Mouse (Mus musculus): ENCODE data around the gene Gtf2h2. TPM values are rescaled to one million over a fixed set of nuclear protein-coding genes. Genes with fewer than 3 reads are reported as not detected.
"Not testable (repeated sequence)": the region's sequence is repeated elsewhere in the genome, so short reads cannot be mapped to it uniquely, and the experiment has no call there.

Gtf2h2 gene
- polyA plus RNA-seq, 1 experiment from 2014 or later, result 81.1 TPM

GRCm38 (mm10) chr13:100495337-100495736, 3.0 kb upstream of the Gtf2h2 start:
- Histone ChIP-seq H3K4me2 (ENCODE audit: low read length) (no peak overlapping the region), H3K4me3 (replicated peaks; ENCODE audit: low read depth, low read length) (no peak overlapping the region), H3K9ac (replicated peaks; ENCODE audit: low read length) (no peak overlapping the region), H3K36me3 (ENCODE audit: control insufficient read depth, insufficient read depth, low read length) (no peaks in the 10 kb centered on the region), H3K27me3 (ENCODE audit: control insufficient read depth, insufficient read depth, low read length) (no peaks in the 10 kb centered on the region), H3K27ac (replicated peaks; ENCODE audit: low read depth, low read length) (no peak overlapping the region), H3K4me1 (ENCODE audit: control insufficient read depth, insufficient read depth, low read length) (peaks cover 5% of the 10 kb centered on the region; the same call in 1 of the 2 replicates), H3K9me3 (ENCODE audit: control insufficient read depth, low read length) (no peaks in the 10 kb centered on the region)
- ATAC-seq (ENCODE audit: low FRiP score, low TSS enrichment) (no peak), DNase-seq (no peak)
- WGBS, result 86% methylated on average over 4 of the region's 4 CpGs

- not testable (repeated sequence) for H3K4me3 ChIP-seq (replicated peaks; ENCODE audit: low read depth, low read length); H3K9ac ChIP-seq (replicated peaks; ENCODE audit: low read length); DNase-seq; H3K27ac ChIP-seq (replicated peaks; ENCODE audit: low read depth, low read length); H3K4me1 ChIP-seq (ENCODE audit: control insufficient read depth, insufficient read depth, low read length); ATAC-seq (ENCODE audit: low FRiP score, low TSS enrichment); H3K27me3 ChIP-seq (ENCODE audit: control insufficient read depth, insufficient read depth, low read length); H3K9me3 ChIP-seq (ENCODE audit: control insufficient read depth, low read length); H3K4me2 ChIP-seq (ENCODE audit: low read length); H3K36me3 ChIP-seq (ENCODE audit: control insufficient read depth, insufficient read depth, low read length)
- WGBS, result 67% methylated on average over 8 of the region's 8 CpGs
Measured at GRCm38 (mm10) chr13:100494370-100494769, 2.0 kb upstream of the Gtf2h2 start.

- no peak overlapping the region for H3K27ac ChIP-seq (replicated peaks; ENCODE audit: low read depth, low read length)
- no peak for ATAC-seq (ENCODE audit: low FRiP score, low TSS enrichment)
- peaks cover 13% of the 10 kb centered on the region for H3K36me3 ChIP-seq (ENCODE audit: control insufficient read depth, insufficient read depth, low read length)
- H3K9me3 ChIP-seq (ENCODE audit: control insufficient read depth, low read length), result no peaks in the 10 kb centered on the region
- no peak overlapping the region for H3K4me3 ChIP-seq (replicated peaks; ENCODE audit: low read depth, low read length)
- WGBS, result 80% methylated on average over 8 of the region's 8 CpGs
- H3K4me1 ChIP-seq (ENCODE audit: control insufficient read depth, insufficient read depth, low read length), result peaks cover 5% of the 10 kb centered on the region; the same call in 1 of the 2 replicates
- no peaks in the 10 kb centered on the region for H3K27me3 ChIP-seq (ENCODE audit: control insufficient read depth, insufficient read depth, low read length)
- H3K9ac ChIP-seq (replicated peaks; ENCODE audit: low read length), result no peak overlapping the region
- no peak for DNase-seq
- no peak overlapping the region for H3K4me2 ChIP-seq (ENCODE audit: low read length)
Measured at GRCm38 (mm10) chr13:100493313-100493712, 934 bp upstream of the Gtf2h2 start.

DNA sequence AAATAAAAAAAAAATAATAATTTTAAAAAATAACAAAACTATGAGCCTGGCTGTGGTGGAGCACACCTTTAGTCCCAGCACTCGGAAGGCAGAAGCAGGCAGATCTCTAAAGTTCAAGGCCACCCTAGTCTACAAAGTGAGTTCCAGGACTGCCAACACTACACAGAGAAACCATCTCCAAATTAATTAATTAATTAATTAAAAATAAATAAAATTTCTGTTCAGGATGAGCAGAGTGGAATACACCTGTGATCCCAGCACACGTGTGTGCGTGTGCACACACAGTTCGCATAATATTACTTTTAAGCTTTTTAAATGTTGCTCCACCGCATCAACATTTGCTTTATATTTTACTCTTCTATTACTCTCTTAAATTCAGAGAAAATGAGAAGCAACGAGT, 756 bp downstream of the Gtf2h2 start:
- no peak for DNase-seq
- WGBS, result 18% methylated on average over 6 of the region's 6 CpGs
- H3K4me3 ChIP-seq (replicated peaks; ENCODE audit: low read depth, low read length), result peak overlapping the region; percentile 90
- peaks cover 5% of the 10 kb centered on the region; the same call in 1 of the 2 replicates for H3K4me1 ChIP-seq (ENCODE audit: control insufficient read depth, insufficient read depth, low read length)
- H3K27me3 ChIP-seq (ENCODE audit: control insufficient read depth, insufficient read depth, low read length), result no peaks in the 10 kb centered on the region
- no peaks in the 10 kb centered on the region for H3K9me3 ChIP-seq (ENCODE audit: control insufficient read depth, low read length)
- peaks cover 30% of the 10 kb centered on the region for H3K36me3 ChIP-seq (ENCODE audit: control insufficient read depth, insufficient read depth, low read length)
- H3K9ac ChIP-seq (replicated peaks; ENCODE audit: low read length), result peak overlapping the region; percentile 84
- H3K4me2 ChIP-seq (ENCODE audit: low read length), result peak overlapping the region; percentile 64
- ATAC-seq (ENCODE audit: low FRiP score, low TSS enrichment), result no peak
- peak overlapping the region; percentile 88; the same call in 1 of the 2 replicates for H3K27ac ChIP-seq (replicated peaks; ENCODE audit: low read depth, low read length)

DNA sequence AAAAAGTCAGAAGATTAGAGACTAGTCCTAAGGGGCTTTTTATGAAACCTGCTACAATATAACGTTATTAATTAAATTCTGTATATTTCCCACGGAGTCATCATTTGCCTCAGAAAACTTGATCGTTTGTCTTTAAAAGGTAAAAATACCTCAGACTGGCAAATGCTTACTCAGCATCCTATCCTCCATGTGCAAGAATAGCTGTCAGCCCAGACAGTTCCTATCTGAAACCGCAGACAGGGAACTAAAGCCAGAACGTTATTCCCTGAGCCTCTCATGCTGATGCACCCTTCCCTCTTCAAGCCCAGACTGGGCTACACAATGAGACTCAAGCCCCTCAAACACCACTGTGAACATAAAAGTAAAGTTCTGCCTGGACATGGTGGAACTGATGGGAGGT, 2.0 kb downstream of the Gtf2h2 start:
- Histone ChIP-seq H3K4me1 (ENCODE audit: control insufficient read depth, insufficient read depth, low read length) (peaks cover 5% of the 10 kb centered on the region; the same call in 1 of the 2 replicates), H3K9me3 (ENCODE audit: control insufficient read depth, low read length) (no peaks in the 10 kb centered on the region), H3K36me3 (ENCODE audit: control insufficient read depth, insufficient read depth, low read length) (peaks cover 34% of the 10 kb centered on the region), H3K9ac (replicated peaks; ENCODE audit: low read length) (no peak overlapping the region), H3K4me2 (ENCODE audit: low read length) (no peak overlapping the region), H3K27me3 (ENCODE audit: control insufficient read depth, insufficient read depth, low read length) (no peaks in the 10 kb centered on the region), H3K27ac (replicated peaks; ENCODE audit: low read depth, low read length) (no peak overlapping the region), H3K4me3 (replicated peaks; ENCODE audit: low read depth, low read length) (no peak overlapping the region)
- 94% methylated on average over 5 of the region's 5 CpGs for WGBS
- ATAC-seq (ENCODE audit: low FRiP score, low TSS enrichment) (no peak), DNase-seq (no peak)

- Histone ChIP-seq H3K4me1 (ENCODE audit: control insufficient read depth, insufficient read depth, low read length) (no peaks in the 10 kb centered on the region), H3K4me2 (ENCODE audit: low read length) (no peak overlapping the region), H3K27me3 (ENCODE audit: control insufficient read depth, insufficient read depth, low read length) (no peaks in the 10 kb centered on the region), H3K9ac (replicated peaks; ENCODE audit: low read length) (no peak overlapping the region), H3K27ac (replicated peaks; ENCODE audit: low read depth, low read length) (no peak overlapping the region), H3K9me3 (ENCODE audit: control insufficient read depth, low read length) (no peaks in the 10 kb centered on the region), H3K4me3 (replicated peaks; ENCODE audit: low read depth, low read length) (no peak overlapping the region), H3K36me3 (ENCODE audit: control insufficient read depth, insufficient read depth, low read length) (peaks cover 68% of the 10 kb centered on the region)
- 96% methylated on average over 7 of the region's 7 CpGs for WGBS
- DNase-seq (no peak), ATAC-seq (ENCODE audit: low FRiP score, low TSS enrichment) (no peak)
Measured at GRCm38 (mm10) chr13:100483610-100484009, 8.8 kb downstream of the Gtf2h2 start.

DNA sequence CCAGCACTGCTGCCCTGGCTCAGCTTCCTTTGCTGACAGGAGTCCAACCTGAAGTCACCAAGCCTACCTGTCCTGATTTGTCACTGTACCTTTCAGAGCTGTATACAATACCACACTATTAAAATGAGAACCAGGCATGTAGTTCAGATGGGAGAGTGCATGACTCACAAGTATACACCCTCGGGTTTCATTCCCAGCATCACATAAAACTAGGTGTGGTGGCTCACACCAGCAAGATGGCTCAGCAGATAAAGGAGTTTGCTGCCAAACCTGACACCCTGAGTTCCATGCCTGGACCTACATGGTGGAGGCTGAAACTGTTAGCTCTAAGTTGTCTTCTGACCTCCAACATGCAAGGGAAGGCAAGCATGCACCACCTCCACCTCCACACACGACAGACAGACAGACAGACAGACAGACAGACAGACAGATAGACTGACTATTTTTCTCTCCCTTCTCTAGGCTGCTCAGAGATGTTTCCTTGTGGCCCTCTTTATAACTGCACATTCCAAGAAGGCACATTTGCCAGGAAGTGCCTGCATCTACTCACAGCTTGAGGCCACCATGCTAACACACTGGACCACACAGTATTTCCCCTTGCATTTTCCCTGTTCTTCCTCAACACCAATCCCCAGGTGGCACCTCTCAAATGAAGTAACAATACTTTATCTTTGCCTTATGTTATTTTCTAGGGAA, 28.7 kb downstream of the Gtf2h2 start:
- Histone ChIP-seq H3K9ac (replicated peaks; ENCODE audit: low read length) (no peak overlapping the region), H3K9me3 (ENCODE audit: control insufficient read depth, low read length) (peaks cover 12% of the 10 kb centered on the region; the same call in 1 of the 2 replicates), H3K4me2 (ENCODE audit: low read length) (no peak overlapping the region), H3K36me3 (ENCODE audit: control insufficient read depth, insufficient read depth, low read length) (peaks cover 47% of the 10 kb centered on the region), H3K4me3 (replicated peaks; ENCODE audit: low read depth, low read length) (no peak overlapping the region), H3K4me1 (ENCODE audit: control insufficient read depth, insufficient read depth, low read length) (no peaks in the 10 kb centered on the region), H3K27ac (replicated peaks; ENCODE audit: low read depth, low read length) (no peak overlapping the region), H3K27me3 (ENCODE audit: control insufficient read depth, insufficient read depth, low read length) (no peaks in the 10 kb centered on the region)
- ATAC-seq (ENCODE audit: low FRiP score, low TSS enrichment) (no peak), DNase-seq (no peak)
- WGBS, result 97% methylated on average over 2 of the region's 2 CpGs

DNA sequence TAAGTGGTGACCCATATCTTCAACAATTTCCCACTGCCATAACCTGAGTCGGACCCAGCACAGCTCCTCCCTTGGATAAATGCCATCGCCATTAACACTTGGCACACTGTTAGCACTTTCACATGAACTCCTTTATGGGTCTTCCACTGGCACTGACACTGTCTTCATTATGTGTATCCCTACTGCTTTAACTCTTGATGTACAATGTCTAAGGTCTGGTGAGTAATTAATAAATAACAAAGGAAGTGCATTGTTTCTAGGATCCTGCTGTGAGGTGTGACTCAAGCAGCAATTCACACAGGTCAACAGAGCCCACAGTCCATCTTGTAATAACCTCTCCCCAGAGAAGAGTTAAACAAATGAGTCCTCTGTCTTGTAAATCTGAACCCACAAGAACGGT, 31.0 kb downstream of the Gtf2h2 start:
- Histone ChIP-seq H3K27ac (replicated peaks; ENCODE audit: low read depth, low read length) (no peak overlapping the region), H3K27me3 (ENCODE audit: control insufficient read depth, insufficient read depth, low read length) (no peaks in the 10 kb centered on the region), H3K9ac (replicated peaks; ENCODE audit: low read length) (no peak overlapping the region), H3K4me3 (replicated peaks; ENCODE audit: low read depth, low read length) (no peak overlapping the region), H3K9me3 (ENCODE audit: control insufficient read depth, low read length) (no peaks in the 10 kb centered on the region), H3K4me1 (ENCODE audit: control insufficient read depth, insufficient read depth, low read length) (no peaks in the 10 kb centered on the region), H3K4me2 (ENCODE audit: low read length) (no peak overlapping the region), H3K36me3 (ENCODE audit: control insufficient read depth, insufficient read depth, low read length) (peaks cover 26% of the 10 kb centered on the region)
- WGBS, result 90% methylated on average over 3 of the region's 3 CpGs
- no peak for DNase-seq
- ATAC-seq (ENCODE audit: low FRiP score, low TSS enrichment), result no peak

- H3K36me3 ChIP-seq (ENCODE audit: control insufficient read depth, insufficient read depth, low read length); H3K4me1 ChIP-seq (ENCODE audit: control insufficient read depth, insufficient read depth, low read length); DNase-seq; ATAC-seq (ENCODE audit: low FRiP score, low TSS enrichment); H3K9me3 ChIP-seq (ENCODE audit: control insufficient read depth, low read length); H3K27me3 ChIP-seq (ENCODE audit: control insufficient read depth, insufficient read depth, low read length); H3K27ac ChIP-seq (replicated peaks; ENCODE audit: low read depth, low read length); H3K4me3 ChIP-seq (replicated peaks; ENCODE audit: low read depth, low read length); H3K9ac ChIP-seq (replicated peaks; ENCODE audit: low read length); H3K4me2 ChIP-seq (ENCODE audit: low read length): not testable (repeated sequence)
- 85% methylated on average over 8 of the region's 8 CpGs for WGBS
Measured at GRCm38 (mm10) chr13:100452415-100453127, 39.8 kb downstream of the Gtf2h2 start, which contains the start of gene Naip1. TSS of gene Naip1 (minus strand) at chr13:100452869.
